In genomic region chr13:106734323-106734722, GRCm38 (mm10) we compare ENCODE assay signal across 19 mouse cellular contexts.
DNase-seq lines count a peak whose midpoint lies in the region; ATAC-seq and TF ChIP-seq lines count a peak whose summit lies in the region.
"Had no signal": no experiment of that assay in that cellular context is flagged by ENCODE, and none has a peak within 500 bp of the region (broad histone marks: within the 10 kb centered on the region; RNA-seq: fewer than 3 reads in every experiment).

No protein-coding gene starts in this region.

- no peak for DNase-seq in frontal cortex, postnatal 14 days (ENCODE audit: low spot score in 2 of 2)
- no peak for DNase-seq in left cerebral cortex, adult 2 months (ENCODE audit: extremely low spot score in 1 of 2, low spot score in 2 of 2)
- no peak for DNase-seq in left cerebral cortex, postnatal 10 days (ENCODE audit: extremely low spot score in 1 of 2, low spot score in 2 of 2)
- DNase-seq in right cerebral cortex, adult 18-20 months = peak; percentile 33
- no peak for DNase-seq in right cerebral cortex, postnatal 4 days
- DNase-seq in cerebellum, postnatal 10 days = no peak
- DNase-seq: adrenal gland, postnatal 10 days; cerebellum, adult 18-20 months; cerebellum, adult 9-11 months; gastrocnemius, postnatal 36 days; heart, adult 2 months; heart, postnatal 14 days had no signal

- peaks cover 2% of the 10 kb centered on the region; the same call in 1 of the 2 replicates for H3K4me1 ChIP-seq in olfactory bulb, adult 2 months (ENCODE audit: control insufficient read depth, insufficient read depth, low read length)
- H3K4me1 ChIP-seq: embryonic facial prominence, embryonic 10.5 days; forebrain, embryonic 13.5 days; heart, embryonic 15.5 days; hindbrain, embryonic 10.5 days had no signal

- no peak for TF ChIP-seq POLR2A in olfactory bulb, adult 2 months (IDR thresholded peaks at IDR 0.05; ENCODE audit: insufficient read depth, low read depth, low read length)

- peak; percentile 79 for ATAC-seq in frontal cortex, adult (ENCODE audit: low TSS enrichment)
- ATAC-seq: forebrain, embryonic 13.5 days had no signal

- no peak overlapping the region for H3K4me3 ChIP-seq in left cerebral cortex, adult 2 months
- H3K4me3 ChIP-seq in olfactory bulb, adult 2 months (ENCODE audit: insufficient read depth, low read depth, low read length) = no peak overlapping the region
- H3K4me3 ChIP-seq: embryonic facial prominence, embryonic 10.5 days; forebrain, embryonic 13.5 days; heart, adult 2 months; heart, embryonic 15.5 days; hindbrain, embryonic 10.5 days had no signal

- TF ChIP-seq CTCF in left cerebral cortex, adult 2 months (IDR thresholded peaks at IDR 0.05) = no peak
- no peak for TF ChIP-seq CTCF in olfactory bulb, adult 2 months (IDR thresholded peaks at IDR 0.05; ENCODE audit: insufficient read depth, low read depth, low read length)

- intact Hi-C loops in left cerebral cortex, adult 2 months (cut with DNase I) = no loop called here
- intact Hi-C loops in left cerebral cortex, postnatal 10 days (cut with DNase I) = no loop called here

- 29% methylated on average over 2 of the region's 2 CpGs for WGBS in olfactory bulb, adult 2 months

- peak overlapping the region; percentile 20; the same call in 1 of the 2 replicates for H3K27ac ChIP-seq in left cerebral cortex, adult 2 months
- H3K27ac ChIP-seq in olfactory bulb, adult 2 months (ENCODE audit: insufficient read depth, low read depth, low read length) = peak overlapping the region; percentile 53
- H3K27ac ChIP-seq: embryonic facial prominence, embryonic 10.5 days; forebrain, embryonic 13.5 days; heart, adult 2 months; heart, embryonic 15.5 days; hindbrain, embryonic 10.5 days; hindbrain, embryonic 14.5 days had no signal
